Mouse (Mus musculus): ENCODE data around the gene Usp10.

The Usp10 gene

GRCm38 (mm10) chr8:119909944-119910546 lies at the start of gene Usp10:
Gene Usp10, plus strand, starts transcription at chr8:119910360.
- no peak for DNase-seq (ENCODE audit: low read depth)

- DNase-seq (ENCODE audit: low read depth), result peak; percentile 96
Measured at GRCm38 (mm10) chr8:119861706-119862389, 48.3 kb upstream of the Usp10 start, which contains the start of gene Klhl36. Gene Klhl36, plus strand, starts transcription at chr8:119862266.

GRCm38 (mm10) chr8:119862390-119862734 lies 47.8 kb upstream of the Usp10 start:
- DNase-seq (ENCODE audit: low read depth), result no peak

- DNase-seq (ENCODE audit: low read depth), result no peak
Measured at GRCm38 (mm10) chr8:119862749-119863148, 47.4 kb upstream of the Usp10 start.

GRCm38 (mm10) chr8:119869616-119870015 lies 40.5 kb upstream of the Usp10 start:
- DNase-seq (ENCODE audit: low read depth), result no peak

- no peak for DNase-seq (ENCODE audit: low read depth)
Measured at GRCm38 (mm10) chr8:119873181-119873580, 37.0 kb upstream of the Usp10 start.

GRCm38 (mm10) chr8:119881301-119881700 lies 28.9 kb upstream of the Usp10 start:
- DNase-seq (ENCODE audit: low read depth), result no peak

GRCm38 (mm10) chr8:119881917-119882316 lies 28.2 kb upstream of the Usp10 start:
- DNase-seq (ENCODE audit: low read depth), result no peak

GRCm38 (mm10) chr8:119883281-119883680 lies 26.9 kb upstream of the Usp10 start:
- DNase-seq (ENCODE audit: low read depth), result no peak

GRCm38 (mm10) chr8:119885612-119886011 lies 24.5 kb upstream of the Usp10 start:
- DNase-seq (ENCODE audit: low read depth), result no peak

GRCm38 (mm10) chr8:119887130-119887529 lies 23.0 kb upstream of the Usp10 start:
- DNase-seq (ENCODE audit: low read depth), result peak; percentile 46

GRCm38 (mm10) chr8:119888012-119888411 lies 22.1 kb upstream of the Usp10 start:
- no peak for DNase-seq (ENCODE audit: low read depth)

GRCm38 (mm10) chr8:119897069-119897468 lies 13.1 kb upstream of the Usp10 start:
- DNase-seq (ENCODE audit: low read depth), result no peak

GRCm38 (mm10) chr8:119897933-119898332 lies 12.2 kb upstream of the Usp10 start:
- DNase-seq (ENCODE audit: low read depth), result peak; percentile 57

GRCm38 (mm10) chr8:119901349-119901748 lies 8.8 kb upstream of the Usp10 start:
- DNase-seq (ENCODE audit: low read depth), result no peak

- DNase-seq (ENCODE audit: low read depth), result no peak
Measured at GRCm38 (mm10) chr8:119901952-119902351, 8.2 kb upstream of the Usp10 start.

GRCm38 (mm10) chr8:119904323-119904911 lies 5.7 kb upstream of the Usp10 start:
- DNase-seq (ENCODE audit: low read depth), result no peak

GRCm38 (mm10) chr8:119910547-119911257 lies 542 bp downstream of the Usp10 start, which contains the start of gene Gm20388:
Gene Gm20388, plus strand, starts transcription at chr8:119910841.
- peak; percentile 96 for DNase-seq (ENCODE audit: low read depth)

GRCm38 (mm10) chr8:119911258-119911962 lies 1.2 kb downstream of the Usp10 start:
- no peak for DNase-seq (ENCODE audit: low read depth)

GRCm38 (mm10) chr8:119912643-119913042 lies 2.5 kb downstream of the Usp10 start:
- DNase-seq (ENCODE audit: low read depth), result no peak

GRCm38 (mm10) chr8:119913181-119913580 lies 3.0 kb downstream of the Usp10 start:
- no peak for DNase-seq (ENCODE audit: low read depth)

GRCm38 (mm10) chr8:119914161-119914560 lies 4.0 kb downstream of the Usp10 start:
- peak; percentile 48 for DNase-seq (ENCODE audit: low read depth)
